Mouse (Mus musculus): ENCODE measurements around the gene Pgm3. TPM values are rescaled to one million over a fixed set of nuclear protein-coding genes. Genes with fewer than 3 reads are reported as not detected.
A peak's percentile ranks its signal among the peaks of the same experiment; 100 is the strongest.
"Not testable (repeated sequence)": the region's sequence is repeated elsewhere in the genome, so short reads cannot be mapped to it uniquely, and the experiment has no call there.

Pgm3 gene
- total RNA-seq (2022) = 10 to 100 TPM; 16.4 to 19.5 (median 18.6) TPM

DNA sequence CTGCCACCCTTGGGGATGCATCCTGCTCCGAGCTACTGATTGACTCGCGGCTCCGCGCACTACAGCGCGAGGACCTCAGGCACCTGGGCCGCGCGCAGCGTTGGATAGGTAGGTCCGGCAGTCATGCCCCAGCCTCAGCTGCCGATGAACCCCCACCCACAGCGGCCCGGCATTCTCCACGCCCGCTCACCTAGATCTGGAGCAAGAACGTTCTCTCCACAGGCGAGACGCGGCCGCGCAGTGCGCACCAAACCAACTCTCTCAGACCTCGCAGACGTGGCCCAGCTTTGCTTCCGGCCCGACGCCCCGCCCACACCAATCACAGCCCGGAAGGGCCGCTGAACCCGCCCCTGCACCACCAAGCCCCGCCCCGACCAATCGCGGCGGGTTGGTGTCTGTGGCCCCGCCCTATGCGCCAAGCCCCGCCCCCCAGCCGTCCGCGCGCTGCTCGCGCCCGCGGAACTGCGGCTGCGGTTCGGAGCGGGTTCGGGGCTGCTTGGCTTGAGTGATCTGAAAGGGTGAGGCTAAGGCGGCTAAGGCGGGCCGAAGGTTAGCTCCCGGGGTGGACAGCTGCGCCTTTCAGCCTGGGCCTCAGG, at the start of gene Pgm3, which contains the start of gene Rwdd2a:
Gene Pgm3 (minus strand): TSS at position 303 of the 596 bp plus-strand sequence.
Gene Rwdd2a (plus strand): TSS at position 452 of the 596 bp plus-strand sequence.
- peak; percentile 93 for DNase-seq (ENCODE audit: low spot score in 2 of 2)

DNA sequence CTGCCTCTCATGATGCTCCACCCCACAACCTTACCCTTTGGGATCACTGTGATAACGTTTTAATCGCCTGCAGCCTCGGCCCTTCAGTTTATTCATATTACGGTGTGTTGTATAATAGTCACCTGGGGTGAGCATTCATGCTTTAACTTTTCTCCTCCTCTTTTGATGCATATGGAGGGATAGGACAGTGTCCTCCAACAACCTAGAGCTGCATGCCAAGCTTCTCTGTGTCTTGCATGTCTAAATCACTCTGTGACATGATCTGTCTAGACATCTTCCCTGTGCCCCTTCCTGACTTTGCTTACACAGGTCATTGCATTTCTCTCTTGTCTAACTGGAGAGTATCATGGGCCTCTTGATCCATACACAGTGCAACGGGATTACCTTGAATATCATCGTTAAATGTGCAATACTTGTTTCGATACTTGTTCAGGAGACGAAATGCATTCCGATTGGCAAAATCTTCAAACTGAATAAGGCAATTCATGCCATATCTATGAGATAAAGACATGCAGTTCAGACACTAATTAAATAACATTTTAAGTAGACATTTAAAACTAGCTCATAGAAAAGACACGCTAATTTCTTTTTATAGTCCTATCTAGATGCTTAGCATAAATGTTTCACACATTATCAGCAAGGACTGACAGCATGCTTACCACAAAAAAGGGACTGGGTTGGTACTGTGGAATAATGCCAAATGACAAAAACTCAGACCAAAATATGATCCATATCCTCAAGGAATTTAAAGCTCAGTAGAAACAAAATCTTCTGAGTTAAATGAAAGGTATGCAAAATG, 47.9 kb upstream of the Pgm3 start:
- no peak for DNase-seq (ENCODE audit: low spot score in 2 of 2)

DNA sequence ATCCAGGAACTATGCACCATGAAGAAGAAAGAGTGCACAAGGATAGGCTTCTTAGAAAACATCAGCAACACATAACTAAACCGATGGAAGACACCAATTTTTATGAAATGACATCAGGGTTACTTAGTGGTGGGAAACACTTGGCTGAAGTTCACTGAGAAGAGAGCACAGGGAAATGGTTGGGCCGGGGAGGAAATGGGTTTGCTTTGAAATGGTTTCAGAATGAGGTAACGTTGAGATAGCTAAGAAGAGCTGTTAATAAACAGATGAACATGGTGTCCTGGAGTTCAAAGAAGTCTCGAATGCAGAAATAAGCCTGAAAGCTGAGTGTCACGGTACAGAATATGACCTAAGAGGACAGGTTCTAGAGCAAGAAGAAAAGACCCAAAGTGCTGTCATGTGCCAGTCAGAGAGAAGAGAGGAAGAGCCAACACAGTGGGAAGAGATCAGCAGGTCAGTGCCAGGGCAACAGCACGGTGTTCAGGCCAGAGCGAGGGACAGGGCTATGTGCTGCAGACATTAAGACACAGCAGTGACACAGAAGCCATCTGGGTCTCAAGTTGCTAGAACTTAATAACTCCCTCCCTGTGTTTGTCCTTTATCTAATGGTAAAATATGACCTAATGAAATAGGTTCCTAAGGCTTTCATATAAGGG, 46.3 kb upstream of the Pgm3 start:
- no peak for DNase-seq (ENCODE audit: low spot score in 2 of 2)

DNA sequence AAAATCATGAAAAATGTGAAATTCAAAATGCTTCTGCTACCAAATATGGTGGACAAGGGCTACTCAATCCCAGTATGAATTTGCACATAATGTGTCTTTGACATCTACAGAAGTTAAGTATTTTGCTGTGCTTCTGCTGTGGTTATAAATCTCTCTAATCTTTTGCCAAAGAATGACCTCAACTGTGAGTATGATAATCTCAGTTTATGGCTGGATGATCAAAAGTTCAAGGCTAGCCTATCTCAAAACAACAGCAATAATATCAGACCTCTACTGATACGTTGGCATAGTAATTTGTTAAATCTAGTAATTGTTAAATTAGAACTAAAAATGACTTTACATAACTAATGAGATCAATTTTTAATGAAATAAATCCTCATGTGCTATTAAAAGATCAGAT, 44.1 kb upstream of the Pgm3 start:
- DNase-seq (ENCODE audit: low spot score in 2 of 2) = no peak

DNA sequence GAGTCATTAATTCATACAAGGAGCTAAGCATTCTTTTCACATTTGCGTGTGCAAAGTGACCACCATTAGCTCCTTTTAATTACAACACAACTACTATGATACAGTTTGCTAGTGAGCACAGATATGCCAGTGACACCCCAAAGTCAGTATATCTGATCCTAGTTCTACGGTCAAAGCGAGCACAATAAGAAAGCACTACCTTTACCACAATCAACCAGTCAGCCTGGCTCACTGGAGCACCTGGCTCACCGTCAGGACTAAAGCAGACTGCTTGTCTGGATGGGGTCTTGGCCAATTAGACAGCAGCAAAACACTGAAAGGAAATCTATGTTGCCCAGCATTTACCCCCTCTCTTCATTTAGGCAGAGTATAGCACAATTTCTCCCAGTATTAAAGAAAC, 40.4 kb upstream of the Pgm3 start:
- DNase-seq (ENCODE audit: low spot score in 2 of 2) = no peak

DNA sequence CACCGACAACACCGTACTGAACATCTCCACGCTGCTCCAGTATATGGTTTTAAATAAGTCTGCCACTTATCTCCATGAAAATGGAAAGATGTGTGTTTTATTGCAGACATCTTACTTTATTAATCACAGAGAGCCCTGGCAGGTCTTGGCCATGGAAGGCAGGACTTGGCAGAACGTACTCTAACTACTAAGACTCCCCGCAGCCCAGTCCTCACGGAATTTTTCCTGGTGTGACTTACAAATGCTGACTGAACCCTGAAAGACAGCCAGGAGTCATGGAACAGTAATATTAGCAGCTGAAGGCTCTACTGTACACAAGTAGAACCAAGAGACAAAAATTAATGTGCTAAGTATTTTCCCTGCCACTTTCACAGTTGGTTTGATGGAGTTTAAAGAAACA, 34.1 kb upstream of the Pgm3 start:
- no peak for DNase-seq (ENCODE audit: low spot score in 2 of 2)

DNA sequence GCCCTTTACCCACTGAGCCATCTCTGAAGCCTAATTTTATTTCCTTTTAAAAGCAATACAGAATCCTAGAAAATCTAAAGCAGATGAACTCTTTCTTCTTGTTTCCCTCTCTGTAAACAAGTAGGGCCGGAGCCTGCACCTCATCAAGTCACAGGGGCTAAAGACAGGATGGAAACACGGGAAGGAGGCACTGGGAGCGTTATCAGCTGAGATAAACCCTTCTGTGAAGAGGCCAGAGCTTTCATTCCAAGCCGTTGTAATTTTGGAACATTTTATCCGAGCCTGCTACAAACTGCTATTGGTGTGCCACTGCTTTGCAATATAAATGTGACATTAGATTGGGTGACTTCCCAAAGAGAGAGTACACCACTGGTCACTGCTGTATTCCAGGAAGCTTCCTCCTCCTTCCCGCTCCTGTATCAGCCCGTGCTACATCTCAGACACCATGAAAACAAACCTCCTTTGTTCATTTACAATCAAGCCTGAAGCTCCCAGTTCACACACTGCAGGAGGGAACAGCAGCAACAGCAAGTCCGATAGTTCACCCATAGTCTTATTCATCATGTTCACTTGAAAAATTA, 28.2 kb upstream of the Pgm3 start:
- DNase-seq (ENCODE audit: low spot score in 2 of 2) = no peak

DNA sequence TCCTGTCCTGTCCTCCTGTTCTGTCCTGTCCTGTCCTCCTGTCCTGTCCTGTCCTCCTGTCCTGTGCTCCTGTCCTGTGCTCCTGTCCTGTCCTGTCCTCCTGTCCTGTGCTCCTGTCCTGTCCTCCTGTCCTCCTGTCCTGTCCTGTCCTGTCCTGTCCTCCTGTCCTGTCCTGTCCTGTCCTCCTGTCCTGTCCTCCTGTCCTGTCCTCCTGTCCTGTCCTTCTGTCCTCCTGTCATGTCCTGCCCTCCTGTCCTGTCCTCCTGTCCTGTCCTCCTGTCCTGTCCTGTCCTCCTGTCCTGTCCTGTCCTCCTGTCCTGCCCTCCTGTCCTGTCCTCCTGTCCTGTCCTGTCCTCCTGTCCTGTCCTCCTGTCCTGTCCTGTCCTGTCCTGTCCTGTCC, 25.3 kb upstream of the Pgm3 start:
- DNase-seq (ENCODE audit: low spot score in 2 of 2) = not testable (repeated sequence)

DNA sequence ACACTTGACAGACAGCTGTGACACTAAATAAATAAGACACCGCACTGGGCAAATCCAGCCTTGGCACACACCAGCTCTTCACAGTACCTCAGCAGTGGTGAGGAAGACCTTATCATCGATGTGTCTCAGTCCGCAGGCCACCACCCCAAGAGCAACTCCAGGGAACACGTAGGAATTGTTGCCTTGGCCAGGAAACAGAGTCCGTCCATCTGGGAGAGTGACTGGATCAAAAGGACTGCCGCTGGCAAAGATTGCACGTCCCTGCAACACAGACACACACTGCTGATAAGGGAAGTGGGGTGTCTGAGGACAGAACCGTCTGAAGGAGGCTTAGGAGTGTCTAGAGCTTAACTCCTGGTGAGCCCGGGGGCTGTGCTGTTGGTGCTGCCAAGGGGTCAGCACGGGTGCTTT, 22.7 kb upstream of the Pgm3 start:
- DNase-seq (ENCODE audit: low spot score in 2 of 2) = not testable (repeated sequence)

DNA sequence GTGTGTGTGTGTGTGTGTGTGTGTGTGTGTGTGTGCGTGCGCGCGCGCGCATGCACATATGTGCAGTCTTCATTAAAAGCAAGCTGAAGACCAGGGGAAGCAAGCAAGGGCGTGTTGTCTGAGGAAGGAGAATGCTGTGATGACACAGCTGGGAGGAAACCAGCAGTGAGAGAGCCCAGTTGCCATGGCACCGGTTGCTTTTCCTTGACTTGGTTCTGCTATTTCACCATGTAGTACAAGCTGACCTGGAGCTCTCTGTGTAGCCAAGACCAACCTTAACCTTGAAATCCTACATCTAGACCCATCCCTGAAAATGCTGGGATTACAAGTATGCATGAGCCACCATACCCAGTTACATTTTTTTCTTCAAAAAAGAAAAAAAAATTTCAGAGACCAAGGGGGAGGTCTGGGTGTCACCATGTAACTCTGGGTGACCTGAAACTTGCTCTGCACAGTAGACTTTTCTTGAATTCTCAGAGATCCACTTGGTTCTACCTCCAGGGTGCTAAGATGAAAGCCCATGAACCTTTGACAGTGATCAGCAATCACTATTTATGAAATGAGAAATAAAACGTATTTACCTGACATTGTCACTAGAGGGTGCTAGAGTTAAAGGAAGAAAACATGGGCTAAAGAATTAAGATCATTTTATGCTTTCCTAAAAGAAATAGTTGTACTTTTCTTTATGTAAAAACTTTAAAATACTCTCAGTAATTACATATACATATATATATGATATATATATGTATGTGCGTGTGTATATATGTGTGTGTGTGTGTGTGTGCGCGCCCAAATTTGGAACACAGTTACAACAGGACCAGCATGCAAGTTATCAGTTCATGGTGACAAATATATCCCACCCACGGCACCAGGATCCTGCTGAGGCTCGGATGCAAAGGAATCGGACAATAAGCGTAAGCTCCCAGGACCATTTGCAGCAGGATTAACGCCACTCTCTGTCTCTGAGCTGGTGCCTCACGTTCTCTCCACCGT, 21.3 kb upstream of the Pgm3 start:
- peak; percentile 46 to 57 for DNase-seq (ENCODE audit: low spot score in 2 of 2)

DNA sequence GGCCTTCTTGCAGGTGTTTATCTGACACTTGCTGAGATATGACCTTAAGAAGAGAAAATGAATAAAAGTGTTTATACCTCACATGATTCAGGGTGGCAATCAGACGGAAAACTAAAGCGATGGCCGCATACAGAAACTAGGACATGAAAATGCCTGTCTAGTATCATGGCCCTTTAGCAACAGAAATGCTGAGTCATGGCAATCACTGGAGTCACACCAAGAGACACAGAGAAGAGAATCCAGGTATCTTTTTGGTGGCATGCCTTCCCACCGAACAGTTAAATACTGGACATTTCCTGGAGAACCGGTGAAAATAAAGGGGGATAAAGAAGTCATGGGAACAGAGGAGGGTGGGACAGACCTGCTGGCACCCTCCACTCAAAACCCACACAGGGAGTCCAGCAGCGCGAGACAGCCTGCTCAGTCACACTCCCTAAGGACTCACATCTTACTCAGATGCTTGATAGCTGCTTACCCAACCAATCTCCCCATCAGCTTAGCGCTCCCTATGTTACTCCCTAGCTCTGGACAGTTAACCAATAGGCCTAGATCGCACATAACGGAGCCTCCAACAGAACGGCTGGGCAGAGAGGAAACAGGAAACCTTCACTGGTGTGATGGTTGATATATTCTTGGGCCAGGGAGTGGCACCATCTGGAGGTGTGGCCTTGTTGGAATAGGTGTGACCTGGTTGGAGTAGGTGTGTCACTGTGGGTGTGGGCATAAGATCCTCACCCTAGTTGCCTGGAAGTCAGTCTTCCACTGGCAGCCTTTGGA, 15.6 kb upstream of the Pgm3 start:
- no peak for DNase-seq (ENCODE audit: low spot score in 2 of 2)

DNA sequence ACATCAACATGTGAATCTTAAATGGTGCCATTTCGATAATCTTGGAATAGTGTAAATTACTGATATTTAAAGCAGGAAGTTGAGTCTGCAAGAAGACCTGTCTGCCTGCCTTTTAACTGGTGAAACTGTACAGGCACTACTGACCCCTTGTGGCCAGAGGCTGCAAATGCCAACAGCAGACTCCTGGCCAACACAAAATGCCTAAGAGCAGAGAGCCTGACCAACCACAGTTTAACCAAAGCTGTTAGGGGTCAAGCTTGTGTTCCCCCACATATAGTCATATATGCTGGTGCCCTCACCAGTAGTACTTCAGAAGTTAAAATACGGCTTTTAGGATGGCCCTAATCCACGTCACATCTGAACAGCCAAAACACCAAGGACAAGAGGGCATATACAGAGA, 12.1 kb upstream of the Pgm3 start:
- DNase-seq (ENCODE audit: low spot score in 2 of 2) = peak; percentile 45 to 73

DNA sequence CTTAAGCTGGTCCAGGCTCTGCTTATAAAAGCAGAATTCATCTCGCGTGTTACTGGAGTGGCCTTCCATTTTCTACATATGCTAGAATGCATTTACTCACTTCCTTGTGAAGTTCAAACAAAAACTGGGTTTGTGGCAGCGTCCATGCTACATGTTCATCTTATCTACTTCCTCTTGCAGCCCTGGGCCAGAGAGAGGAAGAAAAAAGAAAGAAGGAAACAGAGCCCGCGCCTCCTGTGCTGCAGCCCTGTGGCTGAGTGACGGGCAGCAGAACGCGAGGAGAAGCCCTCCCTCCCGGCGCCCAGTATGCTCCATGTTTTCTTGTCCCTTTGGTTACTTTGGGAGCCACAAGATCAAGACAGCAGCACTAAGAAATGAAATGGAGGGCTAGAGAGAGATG, 8.0 kb upstream of the Pgm3 start:
- no peak for DNase-seq (ENCODE audit: low spot score in 2 of 2)

DNA sequence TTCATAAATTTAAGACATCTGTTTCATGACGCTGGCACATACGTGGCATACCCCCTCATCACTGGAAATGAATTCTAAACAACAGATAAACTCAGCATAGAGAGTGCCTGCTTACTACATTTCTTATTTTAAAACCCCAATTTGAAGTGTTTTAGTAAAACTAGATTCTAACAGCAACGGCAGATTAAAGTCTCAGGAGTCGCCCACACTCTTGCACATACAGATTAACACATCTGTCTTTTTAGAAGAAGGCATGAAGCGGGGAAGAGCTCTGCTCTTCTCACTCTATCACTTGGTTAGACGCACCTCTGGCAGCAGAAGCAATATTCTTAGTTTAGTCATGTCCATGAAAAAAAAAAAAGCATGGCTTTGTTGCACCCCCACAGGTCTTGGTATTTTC, 3.5 kb upstream of the Pgm3 start:
- no peak for DNase-seq (ENCODE audit: low spot score in 2 of 2)

DNA sequence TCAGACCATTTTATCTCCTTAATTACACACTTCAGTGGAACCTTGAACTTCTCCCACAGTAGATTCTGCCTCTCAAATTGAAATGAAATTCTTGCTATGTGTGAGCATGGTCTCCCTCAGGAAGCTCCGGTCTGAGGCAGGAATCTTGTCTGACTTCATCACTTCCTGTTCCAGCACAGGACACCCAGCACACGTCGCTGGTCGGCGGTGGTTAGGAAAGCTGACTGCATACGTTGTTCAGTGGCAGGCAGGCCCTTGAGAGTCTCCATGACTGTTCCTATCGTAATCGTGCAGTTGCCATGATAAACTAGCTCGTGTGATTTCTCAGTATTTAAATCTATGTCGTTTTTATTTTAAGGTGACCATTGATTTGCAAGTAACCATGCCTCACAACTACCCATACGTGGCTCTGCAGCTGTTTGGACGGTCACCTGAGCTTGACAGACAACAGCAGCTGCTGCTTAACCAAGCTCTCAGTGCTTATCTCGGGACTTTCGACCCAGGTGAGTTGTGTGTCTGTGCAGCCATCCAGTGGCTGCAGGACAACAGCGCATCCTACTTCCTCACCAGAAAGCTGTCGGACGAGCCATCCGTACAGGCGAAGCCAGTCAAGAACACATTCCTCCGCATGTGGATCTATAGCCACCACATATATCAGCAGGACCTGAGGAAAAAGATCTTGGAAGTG, 2.1 kb upstream of the Pgm3 start:
- no peak for DNase-seq (ENCODE audit: low spot score in 2 of 2)

DNA sequence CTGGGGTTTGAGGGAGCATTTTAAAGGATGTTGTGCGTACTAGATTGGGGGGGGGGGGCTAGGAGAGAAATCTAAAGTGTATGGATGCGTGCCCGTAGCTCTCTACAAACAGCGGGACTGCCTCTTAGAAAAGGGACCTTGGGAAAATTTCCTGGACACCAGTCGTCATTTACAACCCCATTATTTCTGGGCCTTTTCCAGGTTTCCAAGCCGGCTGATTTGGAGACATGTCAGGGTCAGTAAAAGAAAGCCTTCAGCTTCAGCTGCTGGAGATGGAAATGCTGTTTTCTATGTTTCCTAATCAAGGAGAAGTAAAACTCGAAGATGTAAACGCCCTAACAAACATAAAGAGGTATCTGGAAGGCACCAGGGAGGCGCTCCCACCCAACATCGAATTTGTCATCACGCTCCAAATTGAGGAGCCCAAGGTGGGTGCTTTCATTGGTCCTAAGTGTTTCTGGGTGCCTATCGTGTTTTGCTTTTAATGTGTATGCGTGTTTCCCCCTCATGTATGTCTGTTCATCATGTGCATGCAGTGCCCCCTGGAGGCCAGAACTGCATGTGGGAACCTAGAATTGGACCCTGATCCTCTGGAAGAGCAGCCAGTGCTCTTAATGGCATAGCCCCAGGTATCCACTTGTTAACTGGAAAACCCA, 1.1 kb upstream of the Pgm3 start:
- peak; percentile 77 to 84 for DNase-seq (ENCODE audit: low spot score in 2 of 2)

DNA sequence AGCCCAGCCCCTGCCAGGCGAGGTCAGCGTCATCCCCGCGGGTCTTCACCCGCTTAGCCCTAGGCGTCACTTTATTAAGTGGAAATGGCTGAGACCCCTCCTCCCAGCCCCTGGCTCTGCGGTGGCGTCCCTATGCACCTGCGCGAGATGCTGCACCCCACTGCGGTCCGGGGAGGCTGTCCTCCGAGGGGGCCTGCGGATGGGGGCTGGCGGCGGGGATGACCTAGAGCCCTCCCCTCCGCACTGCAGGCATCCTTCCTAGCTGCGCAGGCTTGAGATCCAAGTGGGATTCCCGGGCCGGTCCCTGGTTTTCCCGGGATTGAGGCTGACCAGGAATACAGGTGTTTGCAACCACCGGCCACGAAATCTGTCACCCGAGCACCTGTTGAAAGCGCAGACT, 554 bp upstream of the Pgm3 start:
- DNase-seq (ENCODE audit: low spot score in 2 of 2) = no peak

DNA sequence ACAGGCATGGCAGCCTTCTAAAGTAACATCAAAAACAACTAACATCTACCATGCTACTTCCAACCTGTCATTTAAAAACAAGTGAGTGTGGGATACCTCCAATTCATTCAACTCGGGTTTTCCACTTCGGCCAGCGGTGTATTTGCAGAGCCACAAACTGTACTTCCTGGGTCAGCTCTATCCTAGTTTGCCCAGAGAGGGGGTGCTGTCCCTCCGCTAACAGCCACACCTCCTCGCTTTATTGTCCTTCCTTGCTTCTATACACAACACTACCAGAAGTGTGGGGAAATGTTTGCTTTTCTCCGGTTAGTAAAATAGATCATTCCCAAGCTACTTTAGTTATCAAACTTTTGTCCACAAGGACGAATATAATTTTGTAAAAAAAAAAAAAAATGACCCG, 696 bp downstream of the Pgm3 start:
- no peak for DNase-seq (ENCODE audit: low spot score in 2 of 2)

DNA sequence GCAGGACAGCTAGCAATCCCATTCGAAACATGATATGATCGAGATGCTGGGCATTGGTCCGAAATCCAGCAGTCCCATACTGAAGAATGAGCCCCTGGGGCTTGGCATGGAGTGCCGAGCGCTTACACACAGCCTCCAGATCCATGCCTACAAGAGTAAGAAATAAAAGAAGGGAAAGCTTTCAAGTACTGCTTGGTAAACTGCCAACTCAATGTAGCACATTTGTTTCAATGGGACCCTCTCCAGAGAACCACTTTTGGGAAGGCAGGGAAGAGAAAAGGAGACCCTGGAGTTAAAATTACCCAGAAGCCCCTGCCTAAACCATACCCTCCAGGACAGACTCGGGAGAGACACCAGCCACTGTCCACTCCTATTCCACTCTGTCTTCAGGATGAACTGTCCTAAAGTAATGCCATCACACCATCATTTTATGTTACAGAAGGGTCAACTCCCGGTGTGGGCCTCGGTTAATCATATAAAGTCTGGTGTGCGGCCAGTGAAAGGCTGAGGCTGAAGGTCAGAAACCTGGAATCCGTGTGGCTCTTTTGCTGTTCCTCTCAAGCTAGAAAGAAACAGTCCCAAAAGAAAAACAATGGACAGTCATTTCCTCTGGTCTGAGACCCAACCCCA, 1.3 kb downstream of the Pgm3 start:
- DNase-seq (ENCODE audit: low spot score in 2 of 2) = no peak
